Mouse (Mus musculus) kidney, embryonic 14.5 days (tissue): ENCODE measurements around the gene Olfr518. TPM values are rescaled to one million over a fixed set of nuclear protein-coding genes. Genes with fewer than 3 reads are reported as not detected.

Source experiments
- ATAC-seq: fragments of 200-750 bp; cut with Nextera tagmentation; 2 replicates; pipeline ENCODE4 v1.8.0; 2017; ENCODE audit warnings: moderate number of reproducible peaks, mild to moderate bottlenecking, moderate TSS enrichment, moderate library complexity; ENCODE audit not compliant: low FRiP score, low TSS enrichment
- H3K27ac ChIP-seq: fragments of 300-500 bp; sonication (generic); 2 replicates; pipeline ENCODE4 v1.5.1; 2014; ENCODE audit warnings: low read depth, mild to moderate bottlenecking, low read length, moderate library complexity, mixed read lengths
- H3K27me3 ChIP-seq: fragments of 300-500 bp; sonication (generic); 2 replicates; pipeline ENCODE4 v1.6.1; 2014; ENCODE audit warnings: mild to moderate bottlenecking, low read length; ENCODE audit not compliant: control insufficient read depth, insufficient read depth
- H3K36me3 ChIP-seq: fragments of 300-500 bp; sonication (generic); 2 replicates; pipeline ENCODE4 v1.6.1; 2014; ENCODE audit warnings: low read length, mixed read lengths; ENCODE audit not compliant: control insufficient read depth, insufficient read depth
- H3K4me1 ChIP-seq: fragments of 300-500 bp; sonication (generic); 2 replicates; pipeline ENCODE4 v1.6.1; 2014; ENCODE audit warnings: low read length, mixed read lengths; ENCODE audit not compliant: control insufficient read depth, insufficient read depth
- H3K4me2 ChIP-seq: fragments of 300-500 bp; sonication (generic); replicated peaks from 2 replicates; pipeline ENCODE4 v1.6.1; 2014; ENCODE audit warnings: low read depth, mild to moderate bottlenecking, low read length
- H3K4me3 ChIP-seq: fragments of 300-500 bp; sonication (generic); 2 replicates; pipeline ENCODE4 v1.5.1; 2014; ENCODE audit warnings: mild to moderate bottlenecking, low read length
- H3K9ac ChIP-seq: fragments of 300-500 bp; sonication (generic); 2 replicates; pipeline ENCODE4 v1.6.1; 2014; ENCODE audit warnings: low read depth, mild to moderate bottlenecking, low read length, moderate library complexity
- H3K9me3 ChIP-seq: fragments of 300-500 bp; sonication (generic); 2 replicates; pipeline ENCODE4 v1.6.1; 2016; ENCODE audit warnings: low read length; ENCODE audit not compliant: control insufficient read depth
- WGBS: fragments of 180-500 bp; shearing (Covaris S2); extraction: QIAGEN DNeasy Blood & Tissue Kit; methylation state at CpG from one replicate; pipeline ENCODE4 v1.1.7; 2014; 5-methylcytosine and 5-hydroxymethylcytosine counted together
- polyA plus RNA-seq: library from polyadenylated mRNA; unstranded; fragments of >200 nt; fragmentation: Nextera tagmentation; extraction: Ambion mirVana; gene quantifications from 2 replicates; pipeline ENCODE4 v1.2.1, GENCODE M21; 2014

Gene Olfr518
- not detected in 2 replicates for polyA plus RNA-seq

- no peak within 1 kb of the TSS for H3K27ac ChIP-seq
- no peak within 1 kb of the TSS for H3K4me2 ChIP-seq
- ATAC-seq = no peak
- H3K36me3 ChIP-seq = no peaks in the 10 kb centered on the region
- H3K4me3 ChIP-seq = no peak within 1 kb of the TSS
- WGBS = 79% methylated on average over 4 of the region's 4 CpGs
- H3K9ac ChIP-seq = no peak within 1 kb of the TSS
- H3K4me1 ChIP-seq = no peaks in the 10 kb centered on the region
- no peaks in the 10 kb centered on the region for H3K9me3 ChIP-seq
- no peaks in the 10 kb centered on the region for H3K27me3 ChIP-seq
Measured at GRCm38 (mm10) chr7:108884906-108885305, at the start of gene Olfr518. TSS of gene Olfr518 (minus strand) at chr7:108885006.

- ATAC-seq = peak; percentile 97
- peak within 1 kb of the TSS; percentile 88 for H3K4me3 ChIP-seq
- 2% methylated on average over 50 of the region's 50 CpGs for WGBS
Measured at GRCm38 (mm10) chr7:108933794-108934731, 49.3 kb upstream of the Olfr518 start, which contains the start of gene Eif3f. TSS of gene Eif3f (plus strand) at chr7:108934417.

GRCm38 (mm10) chr7:108929726-108930393 lies 45.1 kb upstream of the Olfr518 start, which contains the start of gene Nlrp10:
TSS of gene Nlrp10 (minus strand) at chr7:108930178.
- ATAC-seq = no peak
- H3K9me3 ChIP-seq = no peaks in the 10 kb centered on the region
- no peaks in the 10 kb centered on the region for H3K27me3 ChIP-seq
- 74% methylated on average over 6 of the region's 6 CpGs for WGBS
- no peak within 1 kb of the TSS for H3K4me2 ChIP-seq
- H3K4me1 ChIP-seq = no peaks in the 10 kb centered on the region
- H3K36me3 ChIP-seq = no peaks in the 10 kb centered on the region
- no peak within 1 kb of the TSS for H3K9ac ChIP-seq
- no peak within 1 kb of the TSS for H3K4me3 ChIP-seq
- no peak within 1 kb of the TSS for H3K27ac ChIP-seq

More at GRCm38 (mm10) chr7:108933794-108934731, 49.3 kb upstream of the Olfr518 start, which contains the start of gene Eif3f:
- Histone ChIP-seq H3K4me1 (peaks cover 16% of the 10 kb centered on the region), H3K9ac (peak within 1 kb of the TSS; percentile 96), H3K27me3 (no peaks in the 10 kb centered on the region), H3K36me3 (peaks cover 20% of the 10 kb centered on the region), H3K4me2 (peak within 1 kb of the TSS; percentile 82), H3K9me3 (no peaks in the 10 kb centered on the region), H3K27ac (peak within 1 kb of the TSS; percentile 59; the same call in 1 of the 2 replicates)

- Histone ChIP-seq H3K27ac (no peak overlapping the region), H3K4me1 (no peaks in the 10 kb centered on the region), H3K4me3 (no peak overlapping the region), H3K4me2 (no peak overlapping the region), H3K9ac (no peak overlapping the region), H3K36me3 (no peaks in the 10 kb centered on the region), H3K27me3 (no peaks in the 10 kb centered on the region), H3K9me3 (no peaks in the 10 kb centered on the region)
- 73% methylated on average over 11 of the region's 11 CpGs for WGBS
- no peak for ATAC-seq
Measured at GRCm38 (mm10) chr7:108928280-108929188, 43.7 kb upstream of the Olfr518 start.

GRCm38 (mm10) chr7:108927043-108927442 lies 42.2 kb upstream of the Olfr518 start:
- 81% methylated on average over 4 of the region's 4 CpGs for WGBS
- H3K27ac ChIP-seq = no peak overlapping the region
- no peak for ATAC-seq
- no peak overlapping the region for H3K4me3 ChIP-seq
- no peak overlapping the region for H3K9ac ChIP-seq
- H3K4me1 ChIP-seq = no peaks in the 10 kb centered on the region
- H3K9me3 ChIP-seq = no peaks in the 10 kb centered on the region
- no peaks in the 10 kb centered on the region for H3K27me3 ChIP-seq
- H3K4me2 ChIP-seq = no peak overlapping the region
- no peaks in the 10 kb centered on the region for H3K36me3 ChIP-seq

- Histone ChIP-seq H3K4me1 (no peaks in the 10 kb centered on the region), H3K36me3 (no peaks in the 10 kb centered on the region), H3K27me3 (no peaks in the 10 kb centered on the region), H3K4me3 (no peak overlapping the region), H3K9me3 (no peaks in the 10 kb centered on the region), H3K27ac (no peak overlapping the region), H3K4me2 (no peak overlapping the region), H3K9ac (no peak overlapping the region)
- no peak for ATAC-seq
- WGBS = 81% methylated on average over 2 of the region's 2 CpGs
Measured at GRCm38 (mm10) chr7:108903969-108904368, 19.2 kb upstream of the Olfr518 start.

- ATAC-seq = no peak
- H3K27ac ChIP-seq = no peak within 1 kb of the TSS
- WGBS = 88% methylated on average over 5 of the region's 5 CpGs
- no peaks in the 10 kb centered on the region for H3K36me3 ChIP-seq
- no peak within 1 kb of the TSS for H3K4me3 ChIP-seq
- no peaks in the 10 kb centered on the region for H3K4me1 ChIP-seq
- no peak within 1 kb of the TSS for H3K4me2 ChIP-seq
- H3K9ac ChIP-seq = no peak within 1 kb of the TSS
- H3K9me3 ChIP-seq = no peaks in the 10 kb centered on the region
- no peaks in the 10 kb centered on the region for H3K27me3 ChIP-seq
Measured at GRCm38 (mm10) chr7:108894320-108894719, 9.5 kb upstream of the Olfr518 start, which contains the start of gene Olfr519. TSS of gene Olfr519 (minus strand) at chr7:108894420.

GRCm38 (mm10) chr7:108872279-108872678 lies 12.5 kb downstream of the Olfr518 start, which contains the start of gene Olfr517:
TSS of gene Olfr517 (minus strand) at chr7:108872379.
- H3K4me2 ChIP-seq = no peak within 1 kb of the TSS
- H3K4me3 ChIP-seq = no peak within 1 kb of the TSS
- ATAC-seq = no peak
- 80% methylated on average over 2 of the region's 2 CpGs for WGBS
- no peaks in the 10 kb centered on the region for H3K27me3 ChIP-seq
- no peak within 1 kb of the TSS for H3K27ac ChIP-seq
- no peaks in the 10 kb centered on the region for H3K4me1 ChIP-seq
- no peak within 1 kb of the TSS for H3K9ac ChIP-seq
- H3K36me3 ChIP-seq = no peaks in the 10 kb centered on the region
- no peaks in the 10 kb centered on the region for H3K9me3 ChIP-seq
